Comparison of ENCODE assay signal across 8 mouse cellular contexts in the genomic region with DNA sequence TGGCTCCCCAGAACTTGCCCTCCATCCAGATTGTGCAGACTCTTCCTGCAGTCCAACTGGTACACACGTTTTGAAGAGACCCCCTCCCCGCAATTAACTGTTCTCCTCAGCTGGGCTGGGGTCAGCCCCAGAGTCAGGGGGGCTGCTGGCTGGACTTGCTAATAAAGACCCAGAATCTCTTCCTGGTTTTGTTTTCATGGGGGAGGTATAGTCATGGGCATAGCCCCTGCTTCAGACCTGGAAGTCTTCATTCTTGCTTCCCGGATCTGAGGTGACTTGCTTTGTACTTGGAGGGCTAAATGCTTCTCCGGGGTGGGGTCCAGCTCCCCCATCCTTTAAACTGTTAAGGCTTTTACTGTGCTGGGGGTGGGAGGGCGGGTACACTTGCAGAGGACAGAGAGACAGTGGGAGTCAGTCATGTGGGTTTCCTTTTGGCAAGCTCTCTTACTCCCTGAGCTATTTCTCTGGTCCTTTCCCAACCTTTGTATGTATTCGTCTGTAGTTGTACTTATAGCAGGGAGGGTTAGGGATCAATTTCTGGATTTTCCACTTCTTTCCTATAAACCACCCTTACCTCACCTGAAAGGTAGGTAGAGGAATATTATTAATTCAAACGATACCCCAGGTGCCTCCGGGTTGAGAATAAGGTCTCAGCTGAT. TPM values are rescaled to one million over a fixed set of nuclear protein-coding genes. Genes with fewer than 3 reads are reported as not detected.
DNase-seq lines count a peak whose midpoint lies in the region; ATAC-seq and TF ChIP-seq lines count a peak whose summit lies in the region.

A gene (plus strand): TSS at position 205 of the 659 bp plus-strand sequence.

- intact Hi-C loops in heart, adult 2 months (cut with DNase I), result no loop called here
- intact Hi-C loops in heart, postnatal 10 days (cut with DNase I), result no loop called here

- WGBS in heart, adult 2 months, result 19% methylated on average over 8 of the region's 8 CpGs
- 26% methylated on average over 8 of the region's 8 CpGs for WGBS in heart, postnatal 0 days
- 30% methylated on average over 8 of the region's 8 CpGs for WGBS in liver, embryonic 11.5 days

- DNase-seq in heart, adult 2 months, result no peak
- no peak for DNase-seq in heart, postnatal 10 days
- DNase-seq in heart, postnatal 0 days (ENCODE audit: low spot score), result no peak
- DNase-seq in liver, embryonic 11.5 days (ENCODE audit: low spot score), result no peak
- no peak for DNase-seq in urinary bladder, postnatal 10 days (ENCODE audit: low spot score)
- no peak for DNase-seq in lung, postnatal 36 days
- DNase-seq in urinary bladder, postnatal 36 days (ENCODE audit: low spot score in 2 of 2), result no peak

- no peaks in the 10 kb centered on the region for H3K9me3 ChIP-seq in ES-Bruce4 (replicated peaks; ENCODE audit: control insufficient read depth, insufficient read depth, low read length, poor library complexity, severe bottlenecking)
- no peaks in the 10 kb centered on the region for H3K9me3 ChIP-seq in heart, postnatal 0 days (replicated peaks; ENCODE audit: control insufficient read depth, low read length)
- H3K9me3 ChIP-seq in liver, embryonic 11.5 days (ENCODE audit: control insufficient read depth, low read length), result no peaks in the 10 kb centered on the region

- H3K27me3 ChIP-seq in heart, adult 2 months (ENCODE audit: control insufficient read depth, insufficient read depth, low read length), result no peaks in the 10 kb centered on the region
- H3K27me3 ChIP-seq in ES-Bruce4 (ENCODE audit: control insufficient read depth, insufficient read depth, low read length, poor library complexity, severe bottlenecking), result no peaks in the 10 kb centered on the region
- H3K27me3 ChIP-seq in heart, postnatal 0 days (ENCODE audit: control insufficient read depth, insufficient read depth, low read length), result no peaks in the 10 kb centered on the region
- peaks cover 26% of the 10 kb centered on the region for H3K27me3 ChIP-seq in liver, embryonic 11.5 days (replicated peaks; ENCODE audit: control insufficient read depth, insufficient read depth, low read length)

- no peak for TF ChIP-seq EP300 in heart, adult 2 months (IDR thresholded peaks at IDR 0.05; ENCODE audit: insufficient read depth, low read depth, low read length)
- TF ChIP-seq EP300 in ES-Bruce4 (IDR thresholded peaks at IDR 0.05; ENCODE audit: insufficient read depth, low read depth, low read length), result no peak
- no peak for TF ChIP-seq EP300 in heart, postnatal 0 days (IDR thresholded peaks at IDR 0.05; ENCODE audit: low read depth)

- H3K4me2 ChIP-seq in heart, postnatal 0 days (ENCODE audit: low read depth, low read length), result peak within 1 kb of the TSS; percentile 71
- H3K4me2 ChIP-seq in liver, embryonic 11.5 days, result peak within 1 kb of the TSS; percentile 69

- TF ChIP-seq CTCF in heart, adult 2 months (IDR thresholded peaks at IDR 0.05), result no peak
- TF ChIP-seq CTCF in ES-Bruce4 (IDR thresholded peaks at IDR 0.05; ENCODE audit: low read depth, low read length), result no peak
- no peak for TF ChIP-seq CTCF in heart, postnatal 0 days (IDR thresholded peaks at IDR 0.05; ENCODE audit: low read depth)

- TF ChIP-seq POLR2A in heart, adult 2 months (IDR thresholded peaks at IDR 0.05; ENCODE audit: insufficient read depth, low read depth, low read length), result no peak
- TF ChIP-seq POLR2A in ES-Bruce4 (IDR thresholded peaks at IDR 0.05; ENCODE audit: insufficient read depth, low read length), result no peak

- H3K79me2 ChIP-seq in heart, adult 2 months (replicated peaks; ENCODE audit: control insufficient read depth, insufficient read depth, low read length), result no peaks in the 10 kb centered on the region

- peak within 1 kb of the TSS; percentile 68 for H3K27ac ChIP-seq in heart, adult 2 months
- H3K27ac ChIP-seq in ES-Bruce4 (ENCODE audit: insufficient read depth, low read length), result no peak within 1 kb of the TSS
- peak within 1 kb of the TSS; percentile 77 for H3K27ac ChIP-seq in heart, postnatal 0 days (ENCODE audit: low read depth)
- H3K27ac ChIP-seq in liver, embryonic 11.5 days (ENCODE audit: low read depth, low read length), result peak within 1 kb of the TSS; percentile 13; the same call in 1 of the 2 replicates

- H3K4me3 ChIP-seq in heart, adult 2 months, result peak within 1 kb of the TSS; percentile 49
- peak within 1 kb of the TSS; percentile 62 for H3K4me3 ChIP-seq in ES-Bruce4 (ENCODE audit: low read depth, low read length)
- peak within 1 kb of the TSS; percentile 34 for H3K4me3 ChIP-seq in heart, postnatal 0 days (ENCODE audit: low read depth, low read length)
- peak within 1 kb of the TSS; percentile 26 for H3K4me3 ChIP-seq in liver, embryonic 11.5 days (ENCODE audit: low read depth, low read length)

- no peak for ATAC-seq in heart, postnatal 0 days (ENCODE audit: insufficient read depth, low read depth)
- ATAC-seq in liver, embryonic 11.5 days (replicated peaks; ENCODE audit: low FRiP score), result no peak

- H3K4me1 ChIP-seq in heart, adult 2 months (ENCODE audit: control insufficient read depth, insufficient read depth, low read length), result peaks cover 15% of the 10 kb centered on the region
- no peaks in the 10 kb centered on the region for H3K4me1 ChIP-seq in ES-Bruce4 (ENCODE audit: control insufficient read depth, insufficient read depth, low read length)
- peaks cover 22% of the 10 kb centered on the region for H3K4me1 ChIP-seq in heart, postnatal 0 days (ENCODE audit: control insufficient read depth, insufficient read depth)
- peaks cover 27% of the 10 kb centered on the region for H3K4me1 ChIP-seq in liver, embryonic 11.5 days (replicated peaks; ENCODE audit: control insufficient read depth, insufficient read depth, low read length)

- no peaks in the 10 kb centered on the region for H3K36me3 ChIP-seq in heart, adult 2 months (ENCODE audit: control insufficient read depth, insufficient read depth, low read length)
- H3K36me3 ChIP-seq in ES-Bruce4 (ENCODE audit: control insufficient read depth, insufficient read depth, low read length, poor library complexity, severe bottlenecking), result no peaks in the 10 kb centered on the region
- peaks cover 32% of the 10 kb centered on the region for H3K36me3 ChIP-seq in heart, postnatal 0 days (replicated peaks; ENCODE audit: control insufficient read depth, insufficient read depth, low read length)
- peaks cover 29% of the 10 kb centered on the region for H3K36me3 ChIP-seq in liver, embryonic 11.5 days (ENCODE audit: control insufficient read depth, insufficient read depth, low read length)

- peak within 1 kb of the TSS; percentile 46 for H3K9ac ChIP-seq in heart, adult 2 months (ENCODE audit: low read depth, low read length)
- H3K9ac ChIP-seq in ES-Bruce4 (ENCODE audit: low read depth, poor library complexity, severe bottlenecking), result peak within 1 kb of the TSS; percentile 42; the same call in 1 of the 2 replicates
- H3K9ac ChIP-seq in heart, postnatal 0 days (replicated peaks; ENCODE audit: low read depth, low read length), result peak within 1 kb of the TSS; percentile 32; the same call in 1 of the 2 replicates
- H3K9ac ChIP-seq in liver, embryonic 11.5 days (ENCODE audit: low read depth, low read length), result peak within 1 kb of the TSS; percentile 5; the same call in 1 of the 2 replicates

RNA-seq across cellular contexts. Expression of the gene that starts here (rescaled TPM):
- total RNA-seq in heart, adult 2 months (2021), result 1 to 10 TPM; 5.6 to 5.8 TPM
- 3.5 TPM in 2 replicates for polyA plus RNA-seq in heart, adult 2 months (2012; rRNA removed)
- total RNA-seq in heart, postnatal 10 days (2021), result 1 to 10 TPM; 4.9 to 5.2 TPM
- polyA plus RNA-seq in ES-Bruce4 (2011; ENCODE audit: insufficient read depth, insufficient read length, low read depth, missing spikeins), result 2.2 and 3.3 TPM in 2 replicates
- 2.0 and 4.2 TPM in 2 replicates for total RNA-seq in heart, postnatal 0 days (2014; rRNA removed; ENCODE audit: low replicate concordance)
- 2.8 and 3.6 TPM in 2 replicates for polyA plus RNA-seq in heart, postnatal 0 days (2015; fragmentation: Nextera tagmentation; extraction: Ambion mirVana)
- 1.4 and 1.5 TPM in 2 replicates for polyA plus RNA-seq in liver, embryonic 11.5 days (2014; fragmentation: Nextera tagmentation; extraction: Ambion mirVana)
